Mouse (Mus musculus) bone marrow macrophage, adult 2 months (primary cell): ENCODE results near the gene Fbxo4.

ENCODE experiments used
- CTCF ChIP-seq: IDR thresholded peaks from 2 replicates; pipeline ENCODE4 v1.5.1; 2012; ENCODE audit warnings: low read depth, mild to moderate bottlenecking, low read length, moderate library complexity
- POLR2A ChIP-seq: IDR thresholded peaks from 2 replicates; pipeline ENCODE4 v1.6.1; 2012; ENCODE audit warnings: mild to moderate bottlenecking, low read depth, low read length, borderline replicate concordance

DNA sequence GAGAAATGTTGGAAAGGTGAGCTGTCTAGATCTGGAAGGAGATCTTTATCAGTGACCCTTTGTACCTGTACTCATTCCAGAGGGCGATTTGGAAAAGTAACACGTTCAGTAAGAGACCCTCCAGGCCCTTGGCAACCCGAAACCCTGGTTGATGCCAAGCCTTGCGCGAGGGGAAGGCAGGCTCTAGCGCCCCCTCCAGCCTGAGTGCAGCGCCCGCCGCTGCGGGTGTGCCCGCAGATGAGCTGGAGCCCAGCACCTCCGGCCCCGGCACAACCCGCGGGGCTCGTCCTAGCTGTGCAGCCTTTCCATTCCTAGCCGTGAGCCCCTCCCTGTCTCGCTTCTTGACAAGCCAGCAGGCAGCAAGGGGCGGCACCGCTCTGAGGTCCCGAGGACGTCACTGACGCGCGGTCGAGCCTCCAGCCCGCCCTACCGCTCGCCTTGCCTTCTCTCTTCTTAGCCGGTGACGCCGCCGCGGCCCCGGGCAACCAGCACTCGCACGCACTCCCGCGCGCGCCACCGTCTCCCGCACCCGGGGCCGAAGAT, 46.9 kb upstream of the Fbxo4 start, which contains the start of gene Oxct1:
- TF ChIP-seq CTCF: no peak
- 0 out of 2 replicates have a peak, but pooled peaks have one; percentile 68 for TF ChIP-seq POLR2A
